Mouse (Mus musculus) midbrain, embryonic 14.5 days (tissue): ENCODE data around the gene Il20. TPM values are rescaled to one million over a fixed set of nuclear protein-coding genes. Genes with fewer than 3 reads are reported as not detected.

Experiments
- ATAC-seq: fragments of 200-750 bp; cut with Nextera tagmentation; 2 replicates; pipeline ENCODE4 v1.8.0; 2017; ENCODE audit warnings: moderate number of reproducible peaks, moderate library complexity; ENCODE audit not compliant: low FRiP score, low TSS enrichment
- DNase-seq: peaks from one replicate; pipeline ENCODE4 v3.0.0-alpha.2; 2015
- H3K27ac ChIP-seq: fragments of 300-500 bp; sonication (generic); replicated peaks from 2 replicates; pipeline ENCODE4 v1.5.1; 2014; ENCODE audit warnings: mild to moderate bottlenecking, low read depth, low read length, moderate library complexity
- H3K27me3 ChIP-seq: fragments of 300-500 bp; sonication (generic); 2 replicates; pipeline ENCODE4 v1.6.1; 2014; ENCODE audit warnings: low read length, control low read depth, mixed read lengths; ENCODE audit not compliant: control insufficient read depth, insufficient read depth
- H3K36me3 ChIP-seq: fragments of 300-500 bp; sonication (generic); 2 replicates; pipeline ENCODE4 v1.6.1; 2014; ENCODE audit warnings: low read length, control low read depth; ENCODE audit not compliant: control insufficient read depth, insufficient read depth
- H3K4me1 ChIP-seq: fragments of 300-500 bp; sonication (generic); 2 replicates; pipeline ENCODE4 v1.6.1; 2014; ENCODE audit warnings: mild to moderate bottlenecking, antibody characterized with exemption, low read length, control low read depth; ENCODE audit not compliant: control insufficient read depth, insufficient read depth
- H3K4me2 ChIP-seq: fragments of 300-500 bp; sonication (generic); 2 replicates; pipeline ENCODE4 v1.6.1; 2014; ENCODE audit warnings: mild to moderate bottlenecking, low read length, moderate library complexity
- H3K4me3 ChIP-seq: fragments of 300-500 bp; sonication (generic); replicated peaks from 2 replicates; pipeline ENCODE4 v1.5.1; 2014; ENCODE audit warnings: low read depth, low read length
- H3K9ac ChIP-seq: fragments of 300-500 bp; sonication (generic); replicated peaks from 2 replicates; pipeline ENCODE4 v1.6.1; 2014; ENCODE audit warnings: mild to moderate bottlenecking, low read length, moderate library complexity
- H3K9me3 ChIP-seq: fragments of 300-500 bp; sonication (generic); 2 replicates; pipeline ENCODE4 v1.6.1; 2016; ENCODE audit warnings: low read length, control low read depth, mixed read lengths; ENCODE audit not compliant: control insufficient read depth
- WGBS: fragments of 180-500 bp; shearing (Covaris S2); extraction: QIAGEN DNeasy Blood & Tissue Kit; methylation state at CpG from one replicate; pipeline ENCODE4 v1.1.7; 2014; 5-methylcytosine and 5-hydroxymethylcytosine counted together
- polyA plus RNA-seq: library from polyadenylated mRNA; unstranded; fragments of >200 nt; fragmentation: Nextera tagmentation; extraction: Ambion mirVana; gene quantifications from 2 replicates; pipeline ENCODE4 v1.2.1, GENCODE M21; 2014

Gene Il20
- not detected in 2 replicates for polyA plus RNA-seq

DNA sequence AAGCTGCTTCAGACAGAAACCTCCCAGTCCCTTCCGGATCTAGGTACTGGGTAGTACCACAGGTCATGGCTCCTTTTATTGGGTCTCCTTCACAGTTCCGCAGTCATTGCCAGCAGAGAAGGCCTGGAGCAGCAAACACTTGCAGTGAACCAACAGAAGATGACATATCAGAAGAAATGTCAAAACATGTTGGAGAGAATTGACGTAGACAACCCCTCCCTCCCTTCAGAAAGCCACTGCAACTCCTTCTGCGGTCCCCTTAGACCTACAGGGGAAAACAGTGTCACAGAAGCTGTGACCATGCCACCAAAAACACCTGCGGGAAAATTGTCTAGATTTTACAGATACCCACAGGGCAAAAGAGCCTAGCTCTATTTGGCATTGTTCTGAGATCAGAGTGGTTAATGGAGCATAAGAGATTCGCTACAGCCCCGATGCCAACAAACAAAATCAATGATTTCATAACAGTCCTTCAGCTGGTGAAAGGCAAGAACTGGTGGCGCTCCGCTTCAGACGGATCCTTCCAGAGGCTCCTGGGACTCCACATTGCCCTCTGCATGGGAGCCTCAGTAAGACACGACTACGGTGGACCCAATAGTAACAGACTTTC lies at the start of gene Il20:
TSS of gene Il20 (minus strand) at position 51 of the 610 bp plus-strand sequence.
- Histone ChIP-seq H3K27me3 (no peaks in the 10 kb centered on the region), H3K36me3 (no peaks in the 10 kb centered on the region), H3K9me3 (no peaks in the 10 kb centered on the region), H3K9ac (no peak within 1 kb of the TSS), H3K4me2 (no peak within 1 kb of the TSS), H3K4me3 (no peak within 1 kb of the TSS), H3K27ac (no peak within 1 kb of the TSS), H3K4me1 (no peaks in the 10 kb centered on the region)
- ATAC-seq, result no peak
- DNase-seq, result no peak
- WGBS, result 85% methylated on average over 12 of the region's 12 CpGs

DNA sequence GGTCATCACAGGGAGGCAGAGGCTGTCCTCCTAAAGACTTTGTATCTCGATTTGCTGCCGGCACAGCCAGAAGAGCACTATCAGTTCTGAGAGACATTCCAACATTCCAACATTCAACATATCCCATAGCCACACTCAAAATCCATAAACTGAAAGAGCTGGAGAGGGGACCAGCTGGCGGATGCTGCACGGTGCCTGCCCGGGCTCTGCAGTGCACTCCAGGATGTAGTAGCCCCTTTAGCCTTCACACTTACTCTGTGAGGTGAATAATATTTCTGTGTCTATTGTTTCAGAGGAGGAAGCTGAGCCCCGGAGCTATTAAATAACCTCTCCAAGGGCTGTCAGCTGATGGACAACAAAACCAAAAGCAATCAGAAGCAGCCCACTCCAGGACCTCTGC lies 35.7 kb upstream of the Il20 start:
- Histone ChIP-seq H3K4me2 (no peak overlapping the region), H3K27me3 (no peaks in the 10 kb centered on the region), H3K36me3 (no peaks in the 10 kb centered on the region), H3K9me3 (no peaks in the 10 kb centered on the region), H3K4me1 (no peaks in the 10 kb centered on the region), H3K27ac (no peak overlapping the region), H3K4me3 (no peak overlapping the region), H3K9ac (no peak overlapping the region)
- whole genome bisulfite sequencing, result 77% methylated on average over 6 of the region's 6 CpGs
- DNase-seq (no peak), ATAC-seq (no peak)

DNA sequence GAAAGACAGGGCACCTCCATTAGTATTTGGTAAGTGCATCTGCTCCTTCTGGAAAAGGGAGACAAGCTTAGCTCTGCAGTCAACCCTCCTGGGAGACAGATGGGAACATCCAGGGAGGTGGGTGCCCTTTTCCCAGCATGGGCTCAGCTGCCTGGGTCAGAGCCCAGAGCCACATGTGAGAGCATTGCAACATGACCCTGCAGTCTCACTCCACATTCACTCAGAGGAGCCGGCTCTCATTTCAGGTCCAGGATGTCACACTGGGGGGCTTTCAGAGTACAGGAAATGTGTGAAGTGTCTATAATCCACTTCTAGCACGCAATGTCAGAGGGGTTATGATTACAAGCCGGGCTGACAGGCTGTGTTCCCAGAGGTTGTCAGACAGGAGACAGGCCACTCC lies 30.6 kb upstream of the Il20 start:
- no peak overlapping the region for H3K4me3 ChIP-seq
- H3K36me3 ChIP-seq, result no peaks in the 10 kb centered on the region
- ATAC-seq, result no peak
- 71% methylated on average over 3 of the region's 3 CpGs for WGBS
- no peaks in the 10 kb centered on the region for H3K27me3 ChIP-seq
- H3K4me2 ChIP-seq, result no peak overlapping the region
- no peak overlapping the region for H3K27ac ChIP-seq
- no peaks in the 10 kb centered on the region for H3K9me3 ChIP-seq
- no peak overlapping the region for H3K9ac ChIP-seq
- DNase-seq, result no peak
- no peaks in the 10 kb centered on the region for H3K4me1 ChIP-seq

DNA sequence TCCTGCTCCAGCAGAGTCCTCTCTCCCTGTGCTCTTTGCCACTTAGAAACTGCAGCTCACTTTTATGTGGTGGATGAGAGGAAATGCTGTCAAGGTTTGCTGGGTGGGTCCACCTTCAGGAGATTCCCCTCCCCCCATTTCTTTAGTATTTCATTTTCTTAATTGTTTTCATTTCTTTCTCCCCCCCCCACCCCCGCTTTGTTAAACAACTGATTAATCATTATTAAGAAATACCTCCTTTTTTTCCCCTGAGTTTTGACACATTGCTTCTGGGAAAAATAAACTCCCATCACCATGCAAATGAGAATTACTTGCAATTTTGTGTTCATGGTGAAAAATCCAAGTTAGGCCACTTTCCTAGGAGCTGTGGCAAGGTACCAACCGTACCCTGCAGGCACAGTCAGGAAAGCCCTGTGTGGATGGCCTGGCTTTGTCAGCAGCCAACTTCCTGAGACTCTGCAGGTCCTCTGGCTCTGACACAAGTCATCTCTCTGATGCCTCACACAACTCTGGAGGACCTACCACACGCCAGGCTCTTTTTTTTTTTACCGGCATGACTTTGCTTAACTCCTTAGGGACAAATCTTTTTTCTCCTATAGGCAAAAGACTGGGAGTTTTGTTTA lies 28.9 kb upstream of the Il20 start, which contains the start of gene Il19:
TSS of gene Il19 (minus strand) at position 51 of the 623 bp plus-strand sequence.
- H3K4me1 ChIP-seq, result no peaks in the 10 kb centered on the region
- no peaks in the 10 kb centered on the region for H3K9me3 ChIP-seq
- 79% methylated on average over 4 of the region's 4 CpGs for WGBS
- H3K4me2 ChIP-seq, result no peak within 1 kb of the TSS
- H3K27ac ChIP-seq, result no peak within 1 kb of the TSS
- H3K36me3 ChIP-seq, result no peaks in the 10 kb centered on the region
- no peak within 1 kb of the TSS for H3K4me3 ChIP-seq
- DNase-seq (no peak), ATAC-seq (no peak)
- H3K27me3 ChIP-seq, result no peaks in the 10 kb centered on the region
- no peak within 1 kb of the TSS for H3K9ac ChIP-seq

DNA sequence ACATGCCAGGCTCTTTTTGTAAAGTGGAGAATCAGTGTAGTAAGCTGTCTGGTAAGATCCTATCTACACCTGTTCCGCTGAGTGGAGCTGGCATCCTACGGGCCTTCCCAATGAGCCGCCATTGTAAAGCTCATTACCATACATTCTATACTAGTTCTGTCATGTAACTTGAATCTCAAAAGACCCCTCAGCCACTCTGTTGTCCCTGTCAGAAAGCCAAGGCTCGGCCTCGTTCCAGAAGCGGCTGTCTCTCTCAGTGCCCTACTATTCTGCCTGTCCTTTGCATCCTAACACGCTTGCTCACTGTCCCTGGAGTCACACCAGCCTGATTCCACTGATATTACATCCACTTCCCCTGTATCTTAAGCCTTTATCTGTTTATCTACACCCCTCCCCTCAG lies 26.9 kb upstream of the Il20 start:
- Histone ChIP-seq H3K36me3 (no peaks in the 10 kb centered on the region), H3K27ac (no peak overlapping the region), H3K4me3 (no peak overlapping the region), H3K9me3 (no peaks in the 10 kb centered on the region), H3K4me2 (no peak overlapping the region), H3K4me1 (no peaks in the 10 kb centered on the region), H3K27me3 (no peaks in the 10 kb centered on the region), H3K9ac (no peak overlapping the region)
- DNase-seq (peak; percentile 53), ATAC-seq (0 out of 2 replicates have a peak, but pooled peaks have one; percentile 24)
- WGBS, result 41% methylated on average over 7 of the region's 7 CpGs

DNA sequence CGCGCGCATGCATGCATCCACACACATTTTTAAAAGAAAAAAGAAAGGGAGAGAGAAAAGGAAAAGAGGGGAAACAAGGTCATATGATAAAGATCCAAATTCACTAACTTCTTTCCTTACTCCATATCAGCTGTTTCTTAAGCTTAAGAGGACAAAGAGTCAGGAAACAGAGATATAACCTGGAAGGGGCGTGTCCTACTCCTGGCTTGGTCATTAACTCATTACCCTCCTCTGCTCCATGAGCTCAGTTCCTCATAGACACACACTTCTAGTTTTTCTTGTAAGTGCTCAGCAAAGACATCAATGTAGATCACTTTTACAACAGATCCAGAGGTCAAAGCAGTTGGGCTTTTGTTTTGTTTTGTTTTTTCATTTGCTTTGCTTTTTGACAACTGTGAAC lies 25.9 kb upstream of the Il20 start:
- no peak overlapping the region for H3K9ac ChIP-seq
- H3K27me3 ChIP-seq, result no peaks in the 10 kb centered on the region
- H3K4me2 ChIP-seq, result no peak overlapping the region
- no peak overlapping the region for H3K27ac ChIP-seq
- 91% methylated on average over 4 of the region's 4 CpGs for WGBS
- H3K4me3 ChIP-seq, result no peak overlapping the region
- H3K36me3 ChIP-seq, result no peaks in the 10 kb centered on the region
- H3K4me1 ChIP-seq, result no peaks in the 10 kb centered on the region
- ATAC-seq (no peak), DNase-seq (no peak)
- no peaks in the 10 kb centered on the region for H3K9me3 ChIP-seq

DNA sequence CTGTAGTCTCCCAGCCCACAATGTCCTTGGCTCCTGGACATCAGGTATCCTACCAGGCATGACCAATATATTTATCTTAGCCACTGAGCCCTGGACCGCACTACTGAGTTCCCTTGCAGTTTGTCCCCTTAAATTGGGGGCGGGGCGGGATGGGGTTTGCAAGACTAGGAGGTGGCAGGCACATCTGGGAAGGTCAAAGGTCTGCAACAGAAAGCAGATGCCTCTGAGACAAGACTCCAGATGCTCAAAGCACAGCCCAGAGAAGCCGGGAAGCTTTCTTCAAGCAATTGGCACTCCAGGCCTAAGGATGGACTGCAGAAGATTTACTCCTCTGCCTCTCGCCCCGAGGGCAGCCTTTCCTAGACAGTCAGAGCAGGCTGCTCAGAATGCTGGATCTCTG lies 25.1 kb upstream of the Il20 start:
- Histone ChIP-seq H3K4me3 (no peak overlapping the region), H3K9ac (no peak overlapping the region), H3K27me3 (no peaks in the 10 kb centered on the region), H3K4me2 (no peak overlapping the region), H3K9me3 (no peaks in the 10 kb centered on the region), H3K4me1 (no peaks in the 10 kb centered on the region), H3K36me3 (no peaks in the 10 kb centered on the region), H3K27ac (no peak overlapping the region)
- DNase-seq (no peak), ATAC-seq (no peak)
- WGBS, result 54% methylated on average over 6 of the region's 6 CpGs

DNA sequence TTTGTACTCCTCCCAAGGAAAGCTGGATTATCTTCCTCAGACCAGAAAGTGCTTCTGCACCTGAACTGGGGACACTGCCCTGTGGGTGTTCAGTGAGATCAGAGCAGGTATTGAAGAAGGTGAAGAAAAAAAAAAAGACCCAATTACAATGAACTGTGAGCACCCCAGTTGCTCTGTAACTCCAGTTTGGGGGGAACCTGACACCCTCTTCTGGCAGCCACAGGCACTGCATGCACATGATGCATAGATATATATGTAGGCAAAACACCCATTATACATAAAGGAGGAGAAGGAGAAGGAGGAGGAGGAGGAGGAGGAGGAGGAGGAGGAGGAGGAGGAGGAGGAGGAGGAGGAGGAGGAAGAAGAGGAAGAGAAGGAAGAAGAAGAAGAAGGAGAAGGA lies 15.2 kb upstream of the Il20 start:
- Histone ChIP-seq H3K36me3 (no peaks in the 10 kb centered on the region), H3K4me2 (no peak overlapping the region), H3K9me3 (no peaks in the 10 kb centered on the region), H3K4me3 (no peak overlapping the region), H3K27ac (no peak overlapping the region), H3K4me1 (no peaks in the 10 kb centered on the region), H3K27me3 (no peaks in the 10 kb centered on the region), H3K9ac (no peak overlapping the region)
- no peak for DNase-seq
- no peak for ATAC-seq

DNA sequence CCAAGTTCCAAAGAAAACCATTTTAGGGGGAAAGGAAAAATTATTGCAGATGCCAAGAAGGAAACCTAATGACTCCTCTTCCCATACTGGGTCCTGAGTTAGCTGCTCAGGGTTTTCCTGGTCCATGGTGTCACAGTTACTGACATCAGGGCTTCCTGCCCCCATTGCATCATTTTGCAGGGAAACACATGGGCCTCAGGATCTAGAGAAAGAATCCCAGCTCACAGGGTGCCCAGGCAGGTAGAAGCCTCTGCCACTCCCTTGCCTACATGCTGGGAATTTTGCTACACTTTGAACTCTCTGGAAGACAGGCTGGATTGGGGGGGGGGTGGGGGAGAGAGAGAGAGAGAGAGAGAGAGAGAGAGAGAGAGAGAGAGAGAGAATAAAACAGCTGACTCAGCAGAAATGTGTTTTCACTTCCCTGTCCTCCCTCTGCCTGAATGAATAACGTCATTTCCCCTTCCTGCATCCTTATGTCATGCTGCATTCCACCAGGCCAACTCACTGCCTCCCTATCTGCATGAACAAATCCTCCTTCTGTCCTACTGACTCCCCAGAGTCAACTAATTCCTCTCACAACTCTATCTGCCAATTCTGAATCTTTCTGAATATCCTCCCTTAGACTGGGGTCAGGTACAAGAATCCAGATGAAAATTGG lies 7.2 kb upstream of the Il20 start:
- Histone ChIP-seq H3K9ac (no peak overlapping the region), H3K27ac (no peak overlapping the region), H3K4me2 (no peak overlapping the region), H3K27me3 (no peaks in the 10 kb centered on the region), H3K9me3 (no peaks in the 10 kb centered on the region), H3K4me1 (no peaks in the 10 kb centered on the region), H3K36me3 (no peaks in the 10 kb centered on the region), H3K4me3 (no peak overlapping the region)
- DNase-seq (no peak), ATAC-seq (no peak)
- WGBS, result 48% methylated on average over 1 of the region's 1 CpGs
